Mouse (Mus musculus): ENCODE results near the gene Gabbr2.

GRCm38 (mm10) chr4:46668620-46669019 is 323.1 kb downstream of the Gabbr2 start:
- no peak for TF ChIP-seq POLR2A (IDR thresholded peaks at IDR 0.05; ENCODE audit: borderline replicate concordance, insufficient read depth, low read length)
- TF ChIP-seq CTCF (IDR thresholded peaks at IDR 0.05; ENCODE audit: borderline replicate concordance, insufficient read depth, low read depth, low read length): no peak

Measured in cerebellum, adult 2 months (tissue).